22 mouse cellular contexts compared by ENCODE assay signal in genomic region chr17:71954217-71954844, GRCm38 (mm10).
DNase-seq lines count a peak whose midpoint lies in the region; ATAC-seq lines count a peak whose summit lies in the region.
"Had no signal": no experiment of that assay in that cellular context is flagged by ENCODE, and none has a peak within 500 bp of the region (broad histone marks: within the 10 kb centered on the region; RNA-seq: fewer than 3 reads in every experiment).

No protein-coding gene starts in this region.

- H3K27ac ChIP-seq in hindbrain, embryonic 10.5 days, result no peak overlapping the region
- no peak overlapping the region; the same call in 1 of the 2 replicates for H3K27ac ChIP-seq in hindbrain, embryonic 14.5 days
- H3K27ac ChIP-seq in hindbrain, embryonic 13.5 days, result no peak overlapping the region
- H3K27ac ChIP-seq: embryonic facial prominence, embryonic 13.5 days; layer of hippocampus, adult 2 months; limb, embryonic 10.5 days; liver, embryonic 12.5 days had no signal

- 0 out of 2 replicates have a peak, but pooled peaks cover 10% of the 10 kb centered on the region for H3K4me1 ChIP-seq in hindbrain, embryonic 10.5 days (replicated peaks)
- 0 out of 2 replicates have a peak, but pooled peaks cover 3% of the 10 kb centered on the region for H3K4me1 ChIP-seq in hindbrain, embryonic 14.5 days (replicated peaks; ENCODE audit: control insufficient read depth, insufficient read depth, low read length)
- H3K4me1 ChIP-seq in hindbrain, embryonic 13.5 days (replicated peaks), result peaks cover 6% of the 10 kb centered on the region; the same call in 1 of the 2 replicates
- H3K4me1 ChIP-seq: embryonic facial prominence, embryonic 13.5 days; heart, embryonic 12.5 days; limb, embryonic 10.5 days; liver, embryonic 12.5 days had no signal

- no peaks in the 10 kb centered on the region for H3K27me3 ChIP-seq in hindbrain, embryonic 10.5 days (ENCODE audit: insufficient read depth, poor library complexity, severe bottlenecking)
- no peaks in the 10 kb centered on the region for H3K27me3 ChIP-seq in hindbrain, embryonic 14.5 days (ENCODE audit: control insufficient read depth, insufficient read depth, low read length)
- H3K27me3 ChIP-seq in hindbrain, embryonic 13.5 days, result 0 out of 2 replicates have a peak, but pooled peaks cover 3% of the 10 kb centered on the region
- H3K27me3 ChIP-seq: embryonic facial prominence, embryonic 13.5 days; heart, embryonic 12.5 days; liver, embryonic 12.5 days had no signal

- no peak for ATAC-seq in hindbrain, embryonic 14.5 days (ENCODE audit: low FRiP score)
- peak; percentile 59; the same call in 1 of the 2 replicates for ATAC-seq in hindbrain, embryonic 13.5 days (ENCODE audit: low FRiP score)
- ATAC-seq: inflammation-experienced regulatory T-cells, adult 6 months; liver, embryonic 12.5 days had no signal

- no peak overlapping the region for H3K9ac ChIP-seq in hindbrain, embryonic 14.5 days
- H3K9ac ChIP-seq in hindbrain, embryonic 13.5 days, result no peak overlapping the region
- H3K9ac ChIP-seq: embryonic facial prominence, embryonic 13.5 days; heart, embryonic 12.5 days; liver, embryonic 12.5 days had no signal

- H3K4me3 ChIP-seq in hindbrain, embryonic 10.5 days, result no peak overlapping the region
- H3K4me3 ChIP-seq in hindbrain, embryonic 14.5 days (replicated peaks; ENCODE audit: low read length), result no peak overlapping the region
- no peak overlapping the region for H3K4me3 ChIP-seq in hindbrain, embryonic 13.5 days
- H3K4me3 ChIP-seq: embryonic facial prominence, embryonic 13.5 days; heart, embryonic 12.5 days; layer of hippocampus, adult 2 months; limb, embryonic 10.5 days; liver, embryonic 12.5 days had no signal

- peak; percentile 25 for DNase-seq in hindbrain, embryonic 10.5 days (ENCODE audit: low spot score)
- DNase-seq in hindbrain, embryonic 14.5 days (ENCODE audit: low spot score), result no peak
- DNase-seq in retina, postnatal 1 day, result peak; percentile 23
- DNase-seq in retina, embryonic 14.5 days (ENCODE audit: low spot score), result no peak
- DNase-seq in kidney, postnatal 25 days, result no peak
- DNase-seq in layer of hippocampus, adult 9-11 months, result no peak
- DNase-seq: adrenal gland, postnatal 10 days; cerebellum, adult 11 months; cerebellum, postnatal 10 days; heart, postnatal 14 days; kidney, adult 2 months; kidney, postnatal 10 days; lung, adult 2 months; lung, postnatal 36 days; thymus, postnatal 14 days had no signal

- no peaks in the 10 kb centered on the region for H3K36me3 ChIP-seq in hindbrain, embryonic 10.5 days
- H3K36me3 ChIP-seq in hindbrain, embryonic 14.5 days (replicated peaks; ENCODE audit: control insufficient read depth, insufficient read depth), result no peaks in the 10 kb centered on the region
- no peaks in the 10 kb centered on the region for H3K36me3 ChIP-seq in hindbrain, embryonic 13.5 days
- H3K36me3 ChIP-seq: embryonic facial prominence, embryonic 13.5 days; heart, embryonic 12.5 days; limb, embryonic 10.5 days; liver, embryonic 12.5 days had no signal

- 71% methylated on average over 15 of the region's 15 CpGs for WGBS in hindbrain, embryonic 10.5 days
- WGBS in hindbrain, embryonic 14.5 days, result 47% methylated on average over 15 of the region's 15 CpGs
- 51% methylated on average over 15 of the region's 15 CpGs for WGBS in hindbrain, embryonic 13.5 days

- no peak overlapping the region for H3K4me2 ChIP-seq in hindbrain, embryonic 14.5 days (replicated peaks)
- H3K4me2 ChIP-seq in hindbrain, embryonic 13.5 days, result no peak overlapping the region
- H3K4me2 ChIP-seq: embryonic facial prominence, embryonic 13.5 days; heart, embryonic 12.5 days; liver, embryonic 12.5 days had no signal

- no peaks in the 10 kb centered on the region for H3K9me3 ChIP-seq in hindbrain, embryonic 10.5 days
- H3K9me3 ChIP-seq in hindbrain, embryonic 14.5 days (ENCODE audit: control insufficient read depth, low read length), result no peaks in the 10 kb centered on the region
- H3K9me3 ChIP-seq in hindbrain, embryonic 13.5 days, result no peaks in the 10 kb centered on the region
- H3K9me3 ChIP-seq: embryonic facial prominence, embryonic 13.5 days; heart, embryonic 12.5 days; limb, embryonic 10.5 days; liver, embryonic 12.5 days had no signal

Comparison
In these comparisons a context has a peak if more than half of its experiments do, and no peak if none do; other contexts are left out.
1. DNase-seq: peak in hindbrain, embryonic 10.5 days (single experiment) and retina, postnatal 1 day (single experiment); none in hindbrain, embryonic 14.5 days (single experiment), retina, embryonic 14.5 days (single experiment), kidney, postnatal 25 days (0 of 2) and layer of hippocampus, adult 9-11 months (single experiment).